Mouse (Mus musculus) ES-E14 (cell line): Measurements from ENCODE around the gene Tbx19. TPM values are rescaled to one million over a fixed set of nuclear protein-coding genes. Genes with fewer than 3 reads are reported as not detected.

Experiments used
- DNase-seq: peaks from one replicate; pipeline ENCODE4 v3.0.0-alpha.2; 2013; ENCODE audit warnings: low read depth, low spot score
- H3K27ac ChIP-seq: 2 replicates; pipeline ENCODE4 v1.5.1; 2012; ENCODE audit warnings: low read depth, mild to moderate bottlenecking, low read length, moderate library complexity, mixed read lengths; ENCODE audit not compliant: poor library complexity, insufficient read depth, severe bottlenecking
- H3K36me3 ChIP-seq: 2 replicates; pipeline ENCODE4 v1.6.1; 2012; ENCODE audit warnings: mild to moderate bottlenecking, low read length, moderate library complexity, mixed read lengths; ENCODE audit not compliant: control insufficient read depth, poor library complexity, insufficient read depth, severe bottlenecking
- H3K4me1 ChIP-seq, 2 experiments: fragments of 150-350 bp in 1 of 2; sonication (generic) in 1 of 2; 2 replicates each; pipeline ENCODE4 v1.6.1; 2012; ENCODE audit warnings: low read length in 2 of 2, mild to moderate bottlenecking in 1 of 2, mixed read lengths in 1 of 2; ENCODE audit not compliant: control insufficient read depth in 2 of 2, insufficient read depth in 2 of 2, poor library complexity in 1 of 2
- H3K4me3 ChIP-seq, 2 experiments: fragments of 150-350 bp in 1 of 2; sonication (generic) in 1 of 2; 2 replicates each; pipeline ENCODE4 v1.5.1; 2012; ENCODE audit warnings: low read length in 2 of 2, low read depth in 1 of 2, mild to moderate bottlenecking in 1 of 2, mixed read lengths in 1 of 2; ENCODE audit not compliant: insufficient read depth in 1 of 2, poor library complexity in 1 of 2, severe bottlenecking in 1 of 2
- H3K9ac ChIP-seq: 2 replicates; pipeline ENCODE4 v1.6.1; 2012; ENCODE audit warnings: low read depth, mild to moderate bottlenecking, low read length, mixed read lengths; ENCODE audit not compliant: poor library complexity, insufficient read depth, severe bottlenecking
- H3K9me3 ChIP-seq: fragments of 150-350 bp; sonication (generic); 2 replicates; pipeline ENCODE4 v1.6.1; 2012; ENCODE audit warnings: low read depth, mild to moderate bottlenecking, low read length; ENCODE audit not compliant: control insufficient read depth, insufficient read depth
- CHD2 ChIP-seq: IDR thresholded peaks from 2 replicates; pipeline ENCODE4 v1.6.1; 2014; ENCODE audit warnings: mild to moderate bottlenecking, low read depth, low read length, inconsistent platforms
- HCFC1 ChIP-seq: IDR thresholded peaks from 2 replicates; pipeline ENCODE4 v1.6.1; 2012; ENCODE audit warnings: low read length, inconsistent platforms, borderline replicate concordance; ENCODE audit not compliant: insufficient read depth
- MAFK ChIP-seq: IDR thresholded peaks from 2 replicates; pipeline ENCODE4 v1.6.1; 2014; ENCODE audit warnings: mild to moderate bottlenecking, low read depth, low read length, inconsistent platforms; ENCODE audit not compliant: insufficient read depth
- ZC3H11A ChIP-seq: IDR thresholded peaks from 2 replicates; pipeline ENCODE4 v1.6.1; 2012; ENCODE audit warnings: low read depth, mild to moderate bottlenecking, inconsistent platforms, low read length, borderline replicate concordance
- ZNF384 ChIP-seq: IDR thresholded peaks from 2 replicates; pipeline ENCODE4 v1.6.1; 2012; ENCODE audit warnings: low read depth, low read length, inconsistent platforms
- in situ Hi-C, 2 experiments: fragments of 600-800 bp; cut with MboI; formaldehyde crosslinking; loops; one replicate each; pipeline ENCODE4 v1.15.1; 2025; ENCODE audit warnings: low sequenced_read_pairs in 2 of 2, inconsistent platforms in 1 of 2; ENCODE audit not compliant: unreplicated experiment in 2 of 2
- total RNA-seq: library from RNA; depleted of rRNA; stranded (reverse); fragments of 300-350 nt; gene quantifications from 2 replicates; pipeline ENCODE4 v1.2.3, GENCODE M21; 2012

The Tbx19 gene
- total RNA-seq, 1 experiment, result not detected

GRCm38 (mm10) chr1:165142343-165142916 lies 18.1 kb downstream of the Tbx19 start:
- in situ Hi-C loops, result no loop called here
- DNase-seq, result no peak

GRCm38 (mm10) chr1:165140227-165140626 lies 20.3 kb downstream of the Tbx19 start:
- H3K36me3 ChIP-seq, result no peaks in the 10 kb centered on the region
- no peak for DNase-seq
- H3K27ac ChIP-seq, result no peak overlapping the region
- H3K9ac ChIP-seq, result no peak overlapping the region
- H3K9me3 ChIP-seq, result no peaks in the 10 kb centered on the region
- in situ Hi-C loops, result no loop called here
- TF ChIP-seq ZNF384 (no peak), ZC3H11A (no peak), CHD2 (no peak), MAFK (no peak), HCFC1 (no peak)
- H3K4me1 ChIP-seq, result no peaks in the 10 kb centered on the region
- H3K4me3 ChIP-seq, result no peak overlapping the region

More at GRCm38 (mm10) chr1:165142343-165142916, 18.1 kb downstream of the Tbx19 start:
- TF ChIP-seq ZNF384 (no peak), MAFK (no peak), CHD2 (no peak), ZC3H11A (no peak), HCFC1 (no peak)
- H3K4me3 ChIP-seq, result no peak overlapping the region
- H3K4me1 ChIP-seq, result no peaks in the 10 kb centered on the region
- no peak overlapping the region for H3K27ac ChIP-seq
- H3K36me3 ChIP-seq, result no peaks in the 10 kb centered on the region
- no peaks in the 10 kb centered on the region for H3K9me3 ChIP-seq
- no peak overlapping the region for H3K9ac ChIP-seq

- Histone ChIP-seq H3K36me3 (no peaks in the 10 kb centered on the region), H3K27ac (no peak overlapping the region), H3K4me3 (no peak overlapping the region), H3K9me3 (no peaks in the 10 kb centered on the region), H3K9ac (no peak overlapping the region), H3K4me1 (peaks cover 0 to 4% of the 10 kb centered on the region in 2 experiments; a peak in 1 of 4 replicates)
- in situ Hi-C loops, result no loop called here
- TF ChIP-seq MAFK (no peak), ZC3H11A (no peak), CHD2 (no peak), ZNF384 (no peak), HCFC1 (no peak)
- DNase-seq, result no peak
These were observed 26.7 kb downstream of the Tbx19 start for GRCm38 (mm10) chr1:165133858-165134257.

GRCm38 (mm10) chr1:165133279-165133678 lies 27.3 kb downstream of the Tbx19 start:
- Histone ChIP-seq H3K27ac (no peak overlapping the region), H3K4me1 (peaks cover 0 to 4% of the 10 kb centered on the region in 2 experiments; a peak in 1 of 4 replicates), H3K36me3 (no peaks in the 10 kb centered on the region), H3K9me3 (no peaks in the 10 kb centered on the region), H3K9ac (no peak overlapping the region), H3K4me3 (no peak overlapping the region)
- TF ChIP-seq CHD2 (no peak), HCFC1 (no peak), MAFK (no peak), ZC3H11A (no peak), ZNF384 (no peak)
- DNase-seq, result no peak
- in situ Hi-C loops, result no loop called here
